Mouse (Mus musculus): ENCODE data around the gene Plin5.
"Not testable (repeated sequence)": the region's sequence is repeated elsewhere in the genome, so short reads cannot be mapped to it uniquely, and the experiment has no call there.

The Plin5 gene

DNA sequence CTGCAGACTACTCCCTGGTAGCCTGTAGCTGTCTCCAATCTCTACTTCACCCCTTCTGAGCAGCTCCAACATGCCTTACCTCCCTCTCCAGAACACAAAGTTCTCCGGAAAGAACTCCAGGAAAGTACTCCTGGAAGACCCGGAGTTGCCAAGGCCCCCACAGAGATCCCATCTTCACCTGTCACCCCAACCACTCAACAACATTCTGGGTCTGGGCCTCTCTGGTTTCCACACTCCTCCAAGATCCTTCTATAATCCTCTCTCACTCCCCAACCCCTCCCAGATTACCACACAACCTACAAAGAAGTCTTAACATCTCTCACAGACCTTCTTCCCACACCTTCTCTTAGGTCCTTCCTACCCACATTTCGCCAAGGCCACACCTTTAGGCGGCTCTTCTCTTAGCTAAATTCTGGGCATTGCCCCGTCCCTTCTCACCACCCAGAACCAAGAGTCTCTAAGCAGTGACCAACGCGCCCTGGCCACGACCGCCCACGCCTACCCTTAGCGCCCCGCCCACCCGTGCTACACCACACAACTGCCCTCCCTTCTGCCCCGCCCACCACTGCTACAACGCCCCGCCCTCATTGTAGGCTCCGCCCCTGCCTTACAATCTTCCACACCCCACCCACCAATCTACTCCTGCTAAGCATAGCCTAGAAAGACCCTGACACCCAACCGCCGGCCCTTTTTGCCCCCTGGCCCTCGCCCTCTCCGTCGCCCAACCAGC lies 43.1 kb downstream of the Plin5 start:
- DNase-seq (ENCODE audit: extremely low spot score, low spot score): peak; percentile 87

DNA sequence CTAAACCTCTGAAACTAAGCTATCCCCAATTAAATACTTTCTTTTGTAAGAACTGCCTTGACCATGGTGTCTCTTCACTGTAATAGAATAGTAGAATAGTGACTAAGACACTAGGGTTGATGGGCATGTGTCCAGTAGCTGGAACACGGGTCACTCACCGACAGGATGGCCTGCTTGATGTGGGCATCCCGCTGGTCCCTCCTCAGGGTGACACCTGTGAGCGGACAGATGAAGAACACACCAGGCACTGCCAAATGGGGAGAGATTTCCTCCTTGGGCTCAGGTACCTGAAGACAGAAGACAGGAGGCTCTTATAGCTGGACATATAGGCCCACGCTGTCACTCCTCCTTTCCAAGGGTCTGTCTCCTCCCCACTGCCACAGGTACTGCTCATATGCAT lies 45.2 kb downstream of the Plin5 start:
- no peak for DNase-seq (ENCODE audit: extremely low spot score, low spot score)

DNA sequence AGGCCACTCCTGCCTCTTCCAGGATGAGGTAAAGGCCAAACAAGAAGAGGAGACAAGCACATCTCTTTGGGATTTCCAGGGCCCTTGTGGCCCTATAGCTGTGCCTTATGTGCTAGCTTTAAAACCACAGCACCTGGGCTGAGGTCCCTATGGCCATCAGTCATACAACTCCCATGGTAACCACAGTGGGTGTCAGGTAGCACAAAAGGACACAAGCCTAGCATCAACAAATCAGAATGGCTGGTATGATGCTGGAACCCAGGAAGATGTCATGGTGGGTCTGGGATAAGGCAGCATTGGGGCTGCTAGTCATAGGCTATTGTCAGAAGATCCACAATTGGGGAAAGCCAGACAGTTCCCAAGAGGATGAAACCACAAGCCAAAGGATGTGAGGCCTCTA lies 46.3 kb downstream of the Plin5 start:
- DNase-seq (ENCODE audit: extremely low spot score, low spot score): no peak

DNA sequence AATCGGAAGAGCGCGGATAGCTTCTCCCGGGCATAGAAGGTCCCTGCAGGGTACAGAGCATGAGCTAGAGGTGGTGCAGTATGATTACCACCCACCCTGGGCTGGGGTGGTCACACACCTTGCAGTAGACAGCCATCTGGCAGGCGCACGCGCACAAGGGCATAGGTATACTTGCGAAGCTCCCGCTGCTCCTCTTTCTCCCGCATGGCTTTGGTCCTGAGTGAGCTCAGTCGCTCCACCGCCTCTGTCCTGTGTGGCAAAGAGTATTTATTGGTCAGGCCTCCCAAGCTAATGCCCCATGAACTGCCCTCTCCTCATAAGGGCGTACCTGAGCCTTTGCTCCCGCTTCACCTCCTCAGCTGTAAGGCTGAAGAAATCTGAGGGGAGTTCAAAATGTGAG lies 48.3 kb downstream of the Plin5 start:
- DNase-seq (ENCODE audit: extremely low spot score, low spot score): no peak

DNA sequence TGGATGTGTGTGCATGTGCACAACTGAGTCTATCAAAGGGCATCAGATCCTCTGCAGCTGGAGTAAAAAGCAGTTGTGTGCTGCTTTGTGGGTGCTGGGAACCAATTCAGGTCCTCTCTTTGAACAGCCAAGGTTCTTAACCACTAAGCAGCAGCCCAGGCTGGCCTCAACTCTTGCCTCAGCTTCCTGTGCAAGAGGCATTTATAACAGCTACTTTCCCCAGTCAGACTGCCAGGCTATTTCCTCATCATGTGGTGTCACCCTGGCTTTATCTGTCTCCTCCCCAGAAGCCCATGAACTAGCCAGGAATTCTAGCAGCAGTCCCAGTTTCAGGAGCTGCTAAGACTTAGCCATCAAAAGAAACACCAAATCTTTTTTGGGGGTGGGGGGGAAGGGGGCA lies 50.9 kb downstream of the Plin5 start:
- DNase-seq (ENCODE audit: extremely low spot score, low spot score): no peak

DNA sequence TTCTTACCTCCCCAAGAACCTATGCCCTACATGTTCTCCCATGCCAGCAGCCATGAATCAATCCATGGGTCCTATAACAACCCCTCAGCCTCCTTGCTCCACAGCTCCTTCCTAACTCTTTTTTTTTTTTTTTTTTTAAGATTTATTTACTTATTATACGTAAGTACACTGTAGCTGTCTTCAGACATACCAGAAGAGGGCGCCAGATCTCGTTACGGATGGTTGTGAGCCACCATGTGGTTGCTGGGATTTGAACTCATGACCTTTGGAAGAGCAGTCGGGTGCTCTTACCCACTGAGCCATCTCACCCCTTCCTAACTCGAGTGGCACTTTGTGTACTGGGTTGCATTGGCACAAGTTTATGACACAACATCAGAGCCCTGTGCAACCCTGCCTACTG lies 51.7 kb downstream of the Plin5 start:
- not testable (repeated sequence) for DNase-seq (ENCODE audit: extremely low spot score, low spot score)

DNA sequence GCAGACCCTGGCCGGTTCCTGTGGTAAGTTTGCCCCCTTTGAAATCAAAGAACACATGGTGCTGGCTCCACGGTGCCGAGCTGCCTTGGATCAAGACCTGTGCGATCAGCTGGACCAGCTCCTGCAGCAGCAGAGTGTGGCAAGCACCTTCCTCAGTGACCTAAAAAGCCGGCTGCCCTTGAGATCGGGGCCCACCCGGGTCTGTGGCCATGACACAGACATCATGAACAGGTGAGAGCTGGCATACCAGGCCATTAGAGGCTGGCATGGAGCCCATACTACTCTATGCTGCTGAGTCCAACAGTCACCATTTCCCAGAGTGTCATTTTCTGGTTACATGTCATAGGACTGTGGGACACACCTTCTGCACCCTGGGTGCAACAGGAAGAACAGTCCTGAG lies 55.3 kb downstream of the Plin5 start:
- DNase-seq (ENCODE audit: extremely low spot score, low spot score): no peak
